Mouse (Mus musculus) liver, postnatal 0 days (tissue): ENCODE data around the gene Trcg1. TPM values are rescaled to one million over a fixed set of nuclear protein-coding genes. Genes with fewer than 3 reads are reported as not detected.
"Not testable (repeated sequence)": the region's sequence is repeated elsewhere in the genome, so short reads cannot be mapped to it uniquely, and the experiment has no call there.

Experiments
- ATAC-seq: fragments of 200-750 bp; cut with Nextera tagmentation; 2 replicates; pipeline ENCODE4 v1.8.0; 2017; ENCODE audit warnings: mild to moderate bottlenecking, moderate library complexity
- DNase-seq: peaks from one replicate; pipeline ENCODE4 v3.0.0-alpha.2; 2016
- H3K27ac ChIP-seq: fragments of 300-500 bp; sonication (generic); 2 replicates; pipeline ENCODE4 v1.5.1; 2014; ENCODE audit warnings: antibody characterized with exemption, moderate library complexity, mild to moderate bottlenecking, low read depth
- H3K27me3 ChIP-seq: fragments of 300-500 bp; sonication (generic); 2 replicates; pipeline ENCODE4 v1.6.1; 2014; ENCODE audit warnings: low read length, control low read depth, mixed read lengths; ENCODE audit not compliant: insufficient read depth
- H3K36me3 ChIP-seq: fragments of 300-500 bp; sonication (generic); replicated peaks from 2 replicates; pipeline ENCODE4 v1.6.1; 2014; ENCODE audit warnings: mild to moderate bottlenecking, control low read depth, low read length, moderate library complexity, mixed read lengths; ENCODE audit not compliant: insufficient read depth
- H3K4me1 ChIP-seq: fragments of 300-500 bp; sonication (generic); 2 replicates; pipeline ENCODE4 v1.6.1; 2014; ENCODE audit warnings: antibody characterized with exemption, mild to moderate bottlenecking, control low read depth; ENCODE audit not compliant: insufficient read depth
- H3K4me2 ChIP-seq: fragments of 300-500 bp; sonication (generic); 2 replicates; pipeline ENCODE4 v1.6.1; 2014; ENCODE audit warnings: low read depth, mild to moderate bottlenecking, low read length, moderate library complexity, mixed read lengths
- H3K4me3 ChIP-seq: fragments of 300-500 bp; sonication (generic); 2 replicates; pipeline ENCODE4 v1.5.1; 2014; ENCODE audit warnings: low read depth, low read length
- H3K9ac ChIP-seq: fragments of 300-500 bp; sonication (generic); replicated peaks from 2 replicates; pipeline ENCODE4 v1.6.1; 2014; ENCODE audit warnings: mild to moderate bottlenecking, moderate library complexity
- H3K9me3 ChIP-seq: fragments of 300-500 bp; sonication (generic); 2 replicates; pipeline ENCODE4 v1.6.1; 2016; ENCODE audit warnings: mild to moderate bottlenecking, control low read depth, low read length, mixed read lengths
- CTCF ChIP-seq: sonication (generic); IDR thresholded peaks from 2 replicates; pipeline ENCODE4 v1.5.1; 2016; ENCODE audit warnings: antibody characterized with exemption, low read depth
- EP300 ChIP-seq: IDR thresholded peaks from 2 replicates; pipeline ENCODE4 v1.6.1; 2016; ENCODE audit warnings: antibody characterized with exemption, low read depth, mild to moderate bottlenecking
- WGBS: fragments of 180-500 bp; shearing (Covaris S2); extraction: QIAGEN DNeasy Blood & Tissue Kit; methylation state at CpG from one replicate; pipeline ENCODE4 v1.1.7; 2014; ENCODE audit not compliant: insufficient replicate concordance; 5-methylcytosine and 5-hydroxymethylcytosine counted together
- polyA plus RNA-seq: library from polyadenylated mRNA; unstranded; fragments of >200 nt; fragmentation: Nextera tagmentation; extraction: Ambion mirVana; gene quantifications from 2 replicates; pipeline ENCODE4 v1.2.1, GENCODE M21; 2015

Trcg1 gene
- polyA plus RNA-seq, 1 experiment from 2014 or later, result not detected

- TF ChIP-seq EP300 (no peak), CTCF (no peak)
- Histone ChIP-seq H3K9ac (no peak overlapping the region), H3K36me3 (no peaks in the 10 kb centered on the region), H3K9me3 (no peaks in the 10 kb centered on the region; the same call in 1 of the 2 replicates), H3K27me3 (no peaks in the 10 kb centered on the region), H3K27ac (no peak overlapping the region), H3K4me1 (no peaks in the 10 kb centered on the region; the same call in 1 of the 2 replicates), H3K4me2 (no peak overlapping the region), H3K4me3 (no peak overlapping the region)
- DNase-seq (no peak), ATAC-seq (no peak)
Measured at GRCm38 (mm10) chr9:57223341-57223740, 13.0 kb upstream of the Trcg1 start.

GRCm38 (mm10) chr9:57225780-57226627 lies 10.4 kb upstream of the Trcg1 start:
- no peak overlapping the region for H3K27ac ChIP-seq
- no peaks in the 10 kb centered on the region for H3K27me3 ChIP-seq
- no peak overlapping the region for H3K4me2 ChIP-seq
- H3K9me3 ChIP-seq, result no peaks in the 10 kb centered on the region; the same call in 1 of the 2 replicates
- no peak overlapping the region for H3K4me3 ChIP-seq
- H3K9ac ChIP-seq, result no peak overlapping the region
- H3K36me3 ChIP-seq, result no peaks in the 10 kb centered on the region
- no peaks in the 10 kb centered on the region; the same call in 1 of the 2 replicates for H3K4me1 ChIP-seq
- no peak for DNase-seq
- 64% methylated on average over 13 of the region's 13 CpGs for WGBS
- peak; percentile 99 for TF ChIP-seq EP300
- TF ChIP-seq CTCF, result no peak
- ATAC-seq, result peak; percentile 85

DNA sequence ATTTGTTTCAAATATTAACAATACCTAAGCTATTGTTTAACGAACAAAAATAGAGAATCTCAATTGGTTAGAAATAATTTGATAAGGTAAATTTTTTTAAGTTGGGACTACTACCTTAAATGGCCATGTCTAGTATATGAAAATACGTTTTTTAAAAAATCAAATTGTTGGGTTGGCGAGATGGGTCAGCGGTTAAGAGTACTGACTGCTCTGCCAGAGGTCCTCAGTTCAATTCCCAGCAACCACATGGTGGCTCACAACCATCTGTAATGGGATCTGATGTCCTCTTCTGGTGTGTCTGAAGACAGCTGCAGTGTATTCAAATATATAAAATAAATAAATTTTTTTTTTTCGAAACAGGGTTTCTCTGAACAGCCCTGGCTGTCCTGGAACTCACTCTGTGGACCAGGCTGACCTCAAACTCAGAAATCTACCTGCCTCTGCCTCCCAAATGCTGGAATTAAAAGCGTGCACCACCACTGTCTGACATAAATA lies 9.7 kb upstream of the Trcg1 start:
- H3K4me2 ChIP-seq, H3K4me1 ChIP-seq, H3K36me3 ChIP-seq, H3K9ac ChIP-seq, H3K27me3 ChIP-seq, H3K4me3 ChIP-seq, H3K27ac ChIP-seq, DNase-seq, H3K9me3 ChIP-seq, ATAC-seq: not testable (repeated sequence)
- 79% methylated on average over 6 of the region's 6 CpGs for WGBS

GRCm38 (mm10) chr9:57227203-57227602 lies 9.2 kb upstream of the Trcg1 start:
- Histone ChIP-seq H3K36me3 (no peaks in the 10 kb centered on the region), H3K27me3 (no peaks in the 10 kb centered on the region), H3K4me3 (no peak overlapping the region), H3K9ac (no peak overlapping the region), H3K27ac (no peak overlapping the region), H3K9me3 (no peaks in the 10 kb centered on the region), H3K4me2 (no peak overlapping the region), H3K4me1 (peaks cover 7% of the 10 kb centered on the region; the same call in 1 of the 2 replicates)
- TF ChIP-seq EP300, result no peak
- DNase-seq (no peak), ATAC-seq (no peak)
- WGBS, result 70% methylated on average over 5 of the region's 5 CpGs

GRCm38 (mm10) chr9:57228186-57228585 lies 8.2 kb upstream of the Trcg1 start:
- H3K9me3 ChIP-seq, result no peaks in the 10 kb centered on the region
- H3K27me3 ChIP-seq, result no peaks in the 10 kb centered on the region
- H3K4me3 ChIP-seq, result no peak overlapping the region
- no peaks in the 10 kb centered on the region for H3K36me3 ChIP-seq
- no peak for DNase-seq
- no peak overlapping the region for H3K27ac ChIP-seq
- TF ChIP-seq EP300 (no peak), CTCF (no peak)
- no peak overlapping the region for H3K9ac ChIP-seq
- no peak for ATAC-seq
- H3K4me2 ChIP-seq, result no peak overlapping the region
- H3K4me1 ChIP-seq, result peaks cover 13% of the 10 kb centered on the region
- WGBS, result 31% methylated on average over 4 of the region's 4 CpGs

GRCm38 (mm10) chr9:57229726-57230125 lies 6.6 kb upstream of the Trcg1 start:
- no peak overlapping the region for H3K4me3 ChIP-seq
- WGBS, result 66% methylated on average over 4 of the region's 4 CpGs
- TF ChIP-seq EP300 (no peak), CTCF (no peak)
- peaks cover 22% of the 10 kb centered on the region for H3K4me1 ChIP-seq
- peak; percentile 37; the same call in 1 of the 2 replicates for ATAC-seq
- no peak overlapping the region for H3K27ac ChIP-seq
- H3K9ac ChIP-seq, result no peak overlapping the region
- no peaks in the 10 kb centered on the region for H3K27me3 ChIP-seq
- H3K4me2 ChIP-seq, result no peak overlapping the region
- DNase-seq, result no peak
- no peaks in the 10 kb centered on the region for H3K36me3 ChIP-seq
- H3K9me3 ChIP-seq, result no peaks in the 10 kb centered on the region
